Mouse (Mus musculus) thymus, postnatal 25 days (tissue): ENCODE measurements around the gene Rapgef2.

Experiments
- DNase-seq: peaks from one replicate; pipeline ENCODE4 v3.0.0; 2022

The Rapgef2 gene

GRCm38 (mm10) chr3:79017440-79017839 is 268.9 kb downstream of the Rapgef2 start:
- DNase-seq: no peak

- no peak for DNase-seq
Observed at GRCm38 (mm10) chr3:79016830-79017229, 269.5 kb downstream of the Rapgef2 start.

- DNase-seq: no peak
Observed at GRCm38 (mm10) chr3:79015621-79016474, 270.5 kb downstream of the Rapgef2 start.
